Mouse (Mus musculus) heart, adult 18-20 months (tissue): ENCODE results near the gene Plcd1. TPM values are rescaled to one million over a fixed set of nuclear protein-coding genes. Genes with fewer than 3 reads are reported as not detected.

Source experiments
- DNase-seq, 2 experiments: peaks; one replicate each; pipeline ENCODE4 v3.0.0; 2021 to 2022; ENCODE audit warnings: mixed read lengths in 1 of 2
- microRNA-seq, 2 experiments: library from miRNA; unstranded; fragments of <30 nt; microRNA quantifications; one replicate each; pipeline ENCODE4 v1.2.0; 2022
- total RNA-seq, 2 experiments: library from RNA; stranded (reverse); gene quantifications; 2 replicates each; pipeline ENCODE4 v1.2.3; 2021

The Plcd1 gene
- total RNA-seq, 2 experiments from 2014 or later = 14.1 to 16.5 TPM

DNA sequence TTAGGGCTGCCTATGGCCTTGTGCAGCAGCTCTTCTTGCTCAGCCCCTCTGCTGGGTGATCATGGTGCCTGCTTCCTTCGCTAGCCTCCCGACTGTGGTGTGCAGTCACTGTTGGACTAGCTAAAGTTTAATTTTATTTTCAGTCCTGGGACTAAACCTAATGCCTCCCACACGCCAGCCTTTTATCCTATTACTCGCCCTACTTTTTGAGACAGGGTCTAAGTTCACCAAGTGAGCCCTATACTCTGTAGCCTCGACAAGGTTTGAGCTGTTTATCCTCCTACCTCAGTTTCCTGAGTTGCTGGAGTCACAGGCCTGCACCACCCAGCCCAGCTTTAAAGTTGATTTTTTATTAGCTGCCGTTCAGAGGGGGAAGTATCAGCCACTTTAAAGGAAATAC lies 68.0 kb downstream of the Plcd1 start:
- no peak for DNase-seq

DNA sequence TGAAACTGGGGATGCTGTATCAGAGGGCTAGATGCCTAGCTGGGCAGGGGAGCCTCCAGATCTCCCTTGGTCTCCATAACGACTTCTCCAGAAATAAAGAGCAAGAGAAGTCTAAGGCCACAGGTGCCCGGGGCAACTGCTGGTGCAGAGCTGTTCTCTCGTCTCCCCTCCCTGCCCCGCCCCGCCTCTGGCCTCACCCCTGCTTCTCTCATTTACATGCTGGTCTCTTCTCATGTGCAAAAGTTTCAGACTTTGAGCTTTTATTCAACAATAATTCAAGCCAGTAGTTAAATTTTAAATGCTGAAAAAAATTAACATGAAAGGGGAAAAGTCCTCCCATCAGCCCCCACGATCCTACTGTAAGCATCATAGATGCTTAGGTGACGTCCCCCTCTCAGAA lies 71.6 kb downstream of the Plcd1 start:
- DNase-seq = no peak

Small RNA genes lying within 50 kb of the gene (microRNA-seq; reads per million reads assigned to microRNA genes)
- 68.7 to 200 reads per million in 2 experiments for gene Mir26a-1

Other genes starting within 250 kb of the Plcd1 start
- gene Ctdspl, start 167.0 kb downstream of the Plcd1 start, total RNA-seq = 10 to 100 TPM; 10.6 to 12.8 TPM
- 1 to 10 TPM in 1 of 2 experiments, under 1 TPM in 1; 0.42 to 1.3 TPM for gene Vill, start 40.7 kb downstream of the Plcd1 start, total RNA-seq
- under 1 TPM in 1 of 2 experiments, not detected in 1; 0.64 TPM for gene Dlec1, start 9.0 kb upstream of the Plcd1 start, total RNA-seq
- gene Acaa1b, start 63.6 kb upstream of the Plcd1 start, total RNA-seq = 1 to 10 TPM; 1.7 to 4.3 TPM
- gene Gm47289, start 65.7 kb upstream of the Plcd1 start, total RNA-seq = not detected
- not detected for gene Slc22a13, start 115.6 kb upstream of the Plcd1 start, total RNA-seq
- gene Oxsr1, start 228.9 kb upstream of the Plcd1 start, total RNA-seq = 10 to 100 TPM; 51.0 to 52.6 TPM
- 10 to 100 TPM; 77.1 to 85.3 TPM for gene Acaa1a, start 246.2 kb upstream of the Plcd1 start, total RNA-seq
- 10 to 100 TPM; 12.9 to 13.9 TPM for gene Myd88, start 247.9 kb upstream of the Plcd1 start, total RNA-seq